Mouse (Mus musculus) ovary, postnatal 36 days (tissue): ENCODE data around the gene Gm28035.
A peak's percentile ranks its signal among the peaks of the same experiment; 100 is the strongest.

Source experiments
- DNase-seq: peaks from one replicate; pipeline ENCODE4 v3.0.0; 2022; ENCODE audit warnings: low spot score, mixed read lengths

Gene Gm28035

GRCm38 (mm10) chr2:30261921-30262839, 21.8 kb downstream of the Gm28035 start:
- no peak for DNase-seq

GRCm38 (mm10) chr2:30262840-30263441, 22.6 kb downstream of the Gm28035 start:
- peak; percentile 60 for DNase-seq

- no peak for DNase-seq
Observed at GRCm38 (mm10) chr2:30263811-30264210, 23.4 kb downstream of the Gm28035 start.

- DNase-seq: no peak
Observed at GRCm38 (mm10) chr2:30264671-30265519, 24.5 kb downstream of the Gm28035 start.

GRCm38 (mm10) chr2:30265767-30266253, 25.4 kb downstream of the Gm28035 start, which contains the start of gene Phyhd1:
TSS of gene Phyhd1 (plus strand) at chr2:30266203.
- DNase-seq: peak; percentile 52

GRCm38 (mm10) chr2:30266392-30266941, 26.1 kb downstream of the Gm28035 start:
- DNase-seq: peak; percentile 67

GRCm38 (mm10) chr2:30267466-30267865, 27.1 kb downstream of the Gm28035 start:
- no peak for DNase-seq

GRCm38 (mm10) chr2:30268371-30268770, 28.0 kb downstream of the Gm28035 start:
- no peak for DNase-seq

- no peak for DNase-seq
Observed at GRCm38 (mm10) chr2:30269241-30269990, 29.0 kb downstream of the Gm28035 start.

GRCm38 (mm10) chr2:30270134-30270533, 29.8 kb downstream of the Gm28035 start:
- no peak for DNase-seq

GRCm38 (mm10) chr2:30280743-30281142, 40.4 kb downstream of the Gm28035 start, which contains the start of gene Gm28038:
TSS of gene Gm28038 (plus strand) at chr2:30281043.
- no peak for DNase-seq

- DNase-seq: no peak
Observed at GRCm38 (mm10) chr2:30281651-30282050, 41.3 kb downstream of the Gm28035 start.

- DNase-seq: no peak
Observed at GRCm38 (mm10) chr2:30283193-30283592, 42.8 kb downstream of the Gm28035 start.

GRCm38 (mm10) chr2:30285004-30285403, 44.6 kb downstream of the Gm28035 start:
- no peak for DNase-seq

GRCm38 (mm10) chr2:30285416-30286181, 45.2 kb downstream of the Gm28035 start:
- DNase-seq: no peak

GRCm38 (mm10) chr2:30286192-30287026, 46.0 kb downstream of the Gm28035 start, which contains the start of the genes Dolk and Nup188:
TSS of gene Dolk (minus strand) at chr2:30286334.
TSS of gene Nup188 (plus strand) at chr2:30286397.
- DNase-seq: peak; percentile 96

GRCm38 (mm10) chr2:30287027-30287373, 46.6 kb downstream of the Gm28035 start:
- DNase-seq: no peak

- no peak for DNase-seq
Observed at GRCm38 (mm10) chr2:30299525-30299924, 59.2 kb downstream of the Gm28035 start.

GRCm38 (mm10) chr2:30299966-30300365, 59.6 kb downstream of the Gm28035 start:
- DNase-seq: no peak
